Mouse (Mus musculus) thymus, adult 2 months (tissue): Measurements from ENCODE around the gene Colq.

Source experiments
- CTCF ChIP-seq: fragments of 200-500 bp; IDR thresholded peaks from 2 replicates; pipeline ENCODE4 v1.5.1; 2012; ENCODE audit warnings: mild to moderate bottlenecking, control low read depth, low read length, moderate library complexity, borderline replicate concordance; ENCODE audit not compliant: control insufficient read depth, poor library complexity, insufficient read depth; ENCODE audit errors: extremely low read depth
- POLR2A ChIP-seq: fragments of 200-500 bp; IDR thresholded peaks from 2 replicates; pipeline ENCODE4 v1.6.1; 2012; ENCODE audit warnings: mild to moderate bottlenecking, low read length, control low read depth, moderate library complexity; ENCODE audit not compliant: control insufficient read depth, poor library complexity, insufficient read depth; ENCODE audit errors: extremely low read depth

DNA sequence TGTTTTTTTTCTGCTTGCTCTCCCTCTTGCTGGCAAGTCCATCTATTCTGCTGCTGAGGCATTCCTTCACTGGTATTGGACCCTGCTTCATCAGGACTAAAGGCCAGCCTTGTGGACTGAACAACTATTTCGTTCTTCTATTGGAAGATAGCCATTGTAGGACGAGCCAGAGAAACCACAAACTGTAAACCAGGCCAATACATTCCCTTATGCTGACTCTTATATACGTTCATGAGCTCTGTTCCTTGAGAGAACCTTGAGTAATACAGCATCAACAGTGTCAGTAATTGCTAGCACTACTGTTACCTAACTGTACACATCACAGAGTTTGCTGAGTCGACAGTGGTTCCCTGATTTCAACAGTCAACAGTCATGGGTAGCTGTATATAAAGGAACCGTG lies 22.5 kb upstream of the Colq start:
- no peak for TF ChIP-seq CTCF
- TF ChIP-seq POLR2A = no peak
